ENCODE assay signal across 9 mouse cellular contexts in genomic region chr10:127351285-127351595, GRCm38 (mm10). TPM values are rescaled to one million over a fixed set of nuclear protein-coding genes. Genes with fewer than 3 reads are reported as not detected.
DNase-seq lines count a peak whose midpoint lies in the region; ATAC-seq and TF ChIP-seq lines count a peak whose summit lies in the region.
"Had no signal": no experiment of that assay in that cellular context is flagged by ENCODE, and none has a peak within 500 bp of the region (broad histone marks: within the 10 kb centered on the region; RNA-seq: fewer than 3 reads in every experiment).

No protein-coding gene starts in this region.

- no peak for TF ChIP-seq CTCF in hindbrain, postnatal 0 days (IDR thresholded peaks at IDR 0.05; ENCODE audit: low read depth)
- no peak for TF ChIP-seq CTCF in liver, postnatal 0 days (IDR thresholded peaks at IDR 0.05; ENCODE audit: low read depth)
- no peak for TF ChIP-seq CTCF in gastrocnemius, adult 2 months (IDR thresholded peaks at IDR 0.05)

- H3K9me3 ChIP-seq in hindbrain, embryonic 10.5 days = no peaks in the 10 kb centered on the region
- no peaks in the 10 kb centered on the region for H3K9me3 ChIP-seq in hindbrain, postnatal 0 days (ENCODE audit: low read length)
- H3K9me3 ChIP-seq in ES-E14 (ENCODE audit: control insufficient read depth, insufficient read depth, low read depth, low read length) = no peaks in the 10 kb centered on the region
- H3K9me3 ChIP-seq in hindbrain, embryonic 11.5 days (ENCODE audit: control insufficient read depth, low read length) = no peaks in the 10 kb centered on the region
- no peaks in the 10 kb centered on the region for H3K9me3 ChIP-seq in liver, postnatal 0 days (ENCODE audit: low read length)

- ATAC-seq in hindbrain, postnatal 0 days = no peak
- ATAC-seq in hindbrain, embryonic 11.5 days (ENCODE audit: low FRiP score) = no peak
- no peak for ATAC-seq in liver, postnatal 0 days

- peak overlapping the region; percentile 40; the same call in 1 of the 2 replicates for H3K4me3 ChIP-seq in hindbrain, embryonic 10.5 days
- H3K4me3 ChIP-seq in hindbrain, postnatal 0 days (ENCODE audit: low read length) = no peak overlapping the region
- peak overlapping the region; percentile 38 to 55 for H3K4me3 ChIP-seq in ES-E14 (ENCODE audit: insufficient read depth in 1 of 2, low read depth in 1 of 2, low read length in 2 of 2, poor library complexity in 1 of 2, severe bottlenecking in 1 of 2)
- no peak overlapping the region for H3K4me3 ChIP-seq in hindbrain, embryonic 11.5 days (ENCODE audit: low read depth, low read length)
- peak overlapping the region; percentile 38 for H3K4me3 ChIP-seq in liver, postnatal 0 days (ENCODE audit: low read depth, low read length)
- H3K4me3 ChIP-seq in gastrocnemius, adult 2 months = no peak overlapping the region

- 83% methylated on average over 8 of the region's 8 CpGs for WGBS in hindbrain, embryonic 10.5 days
- 86% methylated on average over 8 of the region's 8 CpGs for WGBS in hindbrain, postnatal 0 days
- 84% methylated on average over 8 of the region's 8 CpGs for WGBS in hindbrain, embryonic 11.5 days
- WGBS in liver, postnatal 0 days (ENCODE audit: insufficient replicate concordance) = 79% methylated on average over 8 of the region's 8 CpGs

- intact Hi-C loops in gastrocnemius, adult 2 months (cut with DNase I) = loop anchor here (5.0 kb wide), 1 partner anchor 86 kb away; no protein-coding TSS in a partner anchor

- TF ChIP-seq EP300 in liver, postnatal 0 days (IDR thresholded peaks at IDR 0.05; ENCODE audit: low read depth) = no peak

- DNase-seq in hindbrain, embryonic 10.5 days (ENCODE audit: low spot score) = no peak
- no peak for DNase-seq in hindbrain, postnatal 0 days (ENCODE audit: low spot score)
- DNase-seq in ES-E14 (ENCODE audit: low read depth, low spot score) = no peak
- no peak for DNase-seq in hindbrain, embryonic 11.5 days (ENCODE audit: low spot score)
- DNase-seq in liver, postnatal 0 days = no peak
- DNase-seq in spleen, adult 18-20 months = no peak
- DNase-seq in gastrocnemius, adult 2 months = no peak
- DNase-seq: layer of hippocampus, adult 9-11 months had no signal

- H3K27ac ChIP-seq in hindbrain, embryonic 10.5 days = peak overlapping the region; percentile 50
- H3K27ac ChIP-seq in hindbrain, postnatal 0 days = no peak overlapping the region
- H3K27ac ChIP-seq in ES-E14 (ENCODE audit: insufficient read depth, low read depth, low read length, poor library complexity, severe bottlenecking) = no peak overlapping the region
- H3K27ac ChIP-seq in hindbrain, embryonic 11.5 days (ENCODE audit: low read depth, low read length) = no peak overlapping the region
- H3K27ac ChIP-seq in liver, postnatal 0 days (ENCODE audit: low read depth) = peak overlapping the region; percentile 93
- no peak overlapping the region for H3K27ac ChIP-seq in gastrocnemius, adult 2 months

- in situ Hi-C loops in ES-E14 (cut with MboI; ENCODE audit: low sequenced_read_pairs in 2 of 2, unreplicated experiment in 2 of 2) = no loop called here

- H3K4me1 ChIP-seq in hindbrain, embryonic 10.5 days (replicated peaks) = peaks cover 28% of the 10 kb centered on the region
- no peaks in the 10 kb centered on the region for H3K4me1 ChIP-seq in hindbrain, postnatal 0 days (ENCODE audit: insufficient read depth, low read length)
- peaks cover 3 to 12% of the 10 kb centered on the region in 2 experiments; a peak in 3 of 4 replicates for H3K4me1 ChIP-seq in ES-E14 (ENCODE audit: control insufficient read depth in 2 of 2, insufficient read depth in 2 of 2, low read length in 2 of 2, poor library complexity in 1 of 2)
- H3K4me1 ChIP-seq in hindbrain, embryonic 11.5 days (replicated peaks; ENCODE audit: control insufficient read depth, insufficient read depth, low read length) = no peaks in the 10 kb centered on the region
- H3K4me1 ChIP-seq in liver, postnatal 0 days (ENCODE audit: insufficient read depth) = peaks cover 17% of the 10 kb centered on the region

- H3K4me2 ChIP-seq in hindbrain, postnatal 0 days (ENCODE audit: low read depth, low read length) = no peak overlapping the region
- H3K4me2 ChIP-seq in hindbrain, embryonic 11.5 days (replicated peaks; ENCODE audit: low read depth, low read length) = no peak overlapping the region
- H3K4me2 ChIP-seq in liver, postnatal 0 days (ENCODE audit: low read depth, low read length) = peak overlapping the region; percentile 66

- peaks cover 30% of the 10 kb centered on the region for H3K27me3 ChIP-seq in hindbrain, embryonic 10.5 days (ENCODE audit: insufficient read depth, poor library complexity, severe bottlenecking)
- H3K27me3 ChIP-seq in hindbrain, postnatal 0 days (ENCODE audit: insufficient read depth, low read length) = no peaks in the 10 kb centered on the region; the same call in 1 of the 2 replicates
- H3K27me3 ChIP-seq in hindbrain, embryonic 11.5 days (ENCODE audit: control insufficient read depth, insufficient read depth, low read length) = no peaks in the 10 kb centered on the region
- no peaks in the 10 kb centered on the region for H3K27me3 ChIP-seq in liver, postnatal 0 days (ENCODE audit: insufficient read depth, low read length)

- no peaks in the 10 kb centered on the region for H3K36me3 ChIP-seq in hindbrain, embryonic 10.5 days
- H3K36me3 ChIP-seq in hindbrain, postnatal 0 days (ENCODE audit: insufficient read depth, low read length) = no peaks in the 10 kb centered on the region
- H3K36me3 ChIP-seq in ES-E14 (ENCODE audit: control insufficient read depth, insufficient read depth, low read length, poor library complexity, severe bottlenecking) = no peaks in the 10 kb centered on the region
- no peaks in the 10 kb centered on the region for H3K36me3 ChIP-seq in hindbrain, embryonic 11.5 days (ENCODE audit: control insufficient read depth, insufficient read depth, low read length)
- H3K36me3 ChIP-seq in liver, postnatal 0 days (replicated peaks; ENCODE audit: insufficient read depth, low read length) = no peaks in the 10 kb centered on the region

- no peak overlapping the region for H3K9ac ChIP-seq in hindbrain, postnatal 0 days (replicated peaks; ENCODE audit: low read length)
- H3K9ac ChIP-seq in ES-E14 (ENCODE audit: insufficient read depth, low read depth, low read length, poor library complexity, severe bottlenecking) = peak overlapping the region; percentile 21
- peak overlapping the region; percentile 29; the same call in 1 of the 2 replicates for H3K9ac ChIP-seq in hindbrain, embryonic 11.5 days (ENCODE audit: low read depth, low read length)
- H3K9ac ChIP-seq in liver, postnatal 0 days (replicated peaks) = peak overlapping the region; percentile 71

TF ChIP-seq in ES-E14, 5 proteins besides CTCF, POLR2A, EP300 and RAD21:
- no peak for TF ChIP-seq MAFK (IDR thresholded peaks at IDR 0.05; ENCODE audit: insufficient read depth, low read depth, low read length)

RNA-seq across cellular contexts. Expression of gene Inhbe, which starts 3.0 kb away (rescaled TPM):
- not detected in 2 replicates for polyA plus RNA-seq in hindbrain, embryonic 10.5 days (2016; fragmentation: Nextera tagmentation; extraction: Ambion mirVana)
- total RNA-seq in hindbrain, postnatal 0 days (2014; rRNA removed) = not detected in 2 replicates
- not detected in 2 replicates for polyA plus RNA-seq in hindbrain, postnatal 0 days (2015; fragmentation: Nextera tagmentation; extraction: Ambion mirVana)
- total RNA-seq in ES-E14 (2012; rRNA removed) = 0.22 and 0.69 TPM in 2 replicates
- polyA plus RNA-seq in hindbrain, embryonic 11.5 days (2014; fragmentation: Nextera tagmentation; extraction: Ambion mirVana) = 0.05 TPM in 1 of 2 replicates, not detected in the other
- 18.4 and 29.0 TPM in 2 replicates for polyA plus RNA-seq in liver, postnatal 0 days (2015; fragmentation: Nextera tagmentation; extraction: Ambion mirVana)
- not detected for total RNA-seq in gastrocnemius, adult 2 months (2021)
- total RNA-seq: MEL had no signal

RNA-seq across cellular contexts. Expression of gene Gli1, which starts 9.5 kb away (rescaled TPM):
- 7.1 and 7.3 TPM in 2 replicates for polyA plus RNA-seq in hindbrain, embryonic 10.5 days (2016; fragmentation: Nextera tagmentation; extraction: Ambion mirVana)
- total RNA-seq in hindbrain, postnatal 0 days (2014; rRNA removed) = 10.9 and 13.0 TPM in 2 replicates
- 2.7 TPM in 2 replicates for polyA plus RNA-seq in hindbrain, postnatal 0 days (2015; fragmentation: Nextera tagmentation; extraction: Ambion mirVana)
- total RNA-seq in ES-E14 (2012; rRNA removed) = 14.9 and 47.3 TPM in 2 replicates
- 3.0 and 3.2 TPM in 2 replicates for polyA plus RNA-seq in hindbrain, embryonic 11.5 days (2014; fragmentation: Nextera tagmentation; extraction: Ambion mirVana)
- 0.04 TPM in 2 replicates for polyA plus RNA-seq in liver, postnatal 0 days (2015; fragmentation: Nextera tagmentation; extraction: Ambion mirVana)
- total RNA-seq in gastrocnemius, adult 2 months (2021) = 1 to 10 TPM in 1 of 2 experiments, under 1 TPM in 1; 0.70 to 1.2 TPM

RNA-seq across cellular contexts. Expression of gene Inhbc, which starts 19.0 kb away (rescaled TPM):
- polyA plus RNA-seq in hindbrain, embryonic 10.5 days (2016; fragmentation: Nextera tagmentation; extraction: Ambion mirVana) = 0.13 TPM in 1 of 2 replicates, not detected in the other
- total RNA-seq in hindbrain, postnatal 0 days (2014; rRNA removed) = not detected in 2 replicates
- not detected in 2 replicates for polyA plus RNA-seq in hindbrain, postnatal 0 days (2015; fragmentation: Nextera tagmentation; extraction: Ambion mirVana)
- total RNA-seq in ES-E14 (2012; rRNA removed) = 0.36 and 1.2 TPM in 2 replicates
- not detected in 2 replicates for polyA plus RNA-seq in hindbrain, embryonic 11.5 days (2014; fragmentation: Nextera tagmentation; extraction: Ambion mirVana)
- 21.0 and 27.2 TPM in 2 replicates for polyA plus RNA-seq in liver, postnatal 0 days (2015; fragmentation: Nextera tagmentation; extraction: Ambion mirVana)
- not detected for total RNA-seq in gastrocnemius, adult 2 months (2021)
- total RNA-seq: MEL had no signal

RNA-seq across cellular contexts. Expression of gene R3hdm2, which starts 28.9 kb away (rescaled TPM):
- polyA plus RNA-seq in hindbrain, embryonic 10.5 days (2016; fragmentation: Nextera tagmentation; extraction: Ambion mirVana) = 31.0 and 35.5 TPM in 2 replicates
- 47.7 and 60.6 TPM in 2 replicates for total RNA-seq in hindbrain, postnatal 0 days (2014; rRNA removed)
- 39.3 and 47.6 TPM in 2 replicates for polyA plus RNA-seq in hindbrain, postnatal 0 days (2015; fragmentation: Nextera tagmentation; extraction: Ambion mirVana)
- total RNA-seq in ES-E14 (2012; rRNA removed) = 25.5 and 26.1 TPM in 2 replicates
- 26.2 and 33.0 TPM in 2 replicates for polyA plus RNA-seq in hindbrain, embryonic 11.5 days (2014; fragmentation: Nextera tagmentation; extraction: Ambion mirVana)
- 16.6 and 17.3 TPM in 2 replicates for polyA plus RNA-seq in liver, postnatal 0 days (2015; fragmentation: Nextera tagmentation; extraction: Ambion mirVana)
- 100 to 1,000 TPM; 118 to 153 TPM for total RNA-seq in gastrocnemius, adult 2 months (2021)

RNA-seq across cellular contexts. Expression of gene Arhgap9, which starts 29.5 kb away (rescaled TPM):
- 1.8 and 2.5 TPM in 2 replicates for polyA plus RNA-seq in hindbrain, embryonic 10.5 days (2016; fragmentation: Nextera tagmentation; extraction: Ambion mirVana)
- total RNA-seq in hindbrain, postnatal 0 days (2014; rRNA removed) = 1.0 and 1.5 TPM in 2 replicates
- 1.2 and 1.3 TPM in 2 replicates for polyA plus RNA-seq in hindbrain, postnatal 0 days (2015; fragmentation: Nextera tagmentation; extraction: Ambion mirVana)
- 2.6 and 5.1 TPM in 2 replicates for total RNA-seq in ES-E14 (2012; rRNA removed)
- 1.1 and 2.2 TPM in 2 replicates for polyA plus RNA-seq in hindbrain, embryonic 11.5 days (2014; fragmentation: Nextera tagmentation; extraction: Ambion mirVana)
- 13.5 and 14.8 TPM in 2 replicates for polyA plus RNA-seq in liver, postnatal 0 days (2015; fragmentation: Nextera tagmentation; extraction: Ambion mirVana)
- total RNA-seq in gastrocnemius, adult 2 months (2021) = under 1 TPM; 0.89 to 0.99 TPM

Comparison
In these comparisons a context has a peak if more than half of its experiments do, and no peak if none do; other contexts are left out.
1. H3K27ac ChIP-seq: peak in hindbrain, embryonic 10.5 days (single experiment) and liver, postnatal 0 days (single experiment); none in hindbrain, postnatal 0 days (single experiment), ES-E14 (single experiment), hindbrain, embryonic 11.5 days (single experiment) and gastrocnemius, adult 2 months (single experiment).
2. H3K4me3 ChIP-seq: peak in hindbrain, embryonic 10.5 days (single experiment), ES-E14 (2 of 2) and liver, postnatal 0 days (single experiment); none in hindbrain, postnatal 0 days (single experiment), hindbrain, embryonic 11.5 days (single experiment) and gastrocnemius, adult 2 months (single experiment).
3. RNA of gene Inhbe, which starts 3.0 kb away (polyA plus RNA-seq): 18.4 to 29.0 TPM in liver, postnatal 0 days; 0.05 TPM in hindbrain, embryonic 11.5 days, not detected in hindbrain, embryonic 10.5 days and not detected in hindbrain, postnatal 0 days; every median in the first group is over 10 times any median in the second.
4. RNA of gene Inhbc, which starts 19.0 kb away (polyA plus RNA-seq): 21.0 to 27.2 TPM in liver, postnatal 0 days; 0.13 TPM in hindbrain, embryonic 10.5 days, not detected in hindbrain, postnatal 0 days and not detected in hindbrain, embryonic 11.5 days; every median in the first group is over 10 times any median in the second.